Mouse (Mus musculus) ES-CJ7 (cell line): ENCODE measurements around the gene Cd209a.
"Not testable (repeated sequence)": the region's sequence is repeated elsewhere in the genome, so short reads cannot be mapped to it uniquely, and the experiment has no call there.

Source experiments
- DNase-seq: peaks from one replicate; pipeline ENCODE4 v3.0.0; 2011; ENCODE audit warnings: low read depth, low spot score

Cd209a gene

GRCm38 (mm10) chr8:3748761-3749160 lies at the start of gene Cd209a:
Gene Cd209a (minus strand): TSS chr8:3748984.
- no peak for DNase-seq

- not testable (repeated sequence) for DNase-seq
Measured at GRCm38 (mm10) chr8:3768641-3769040, 19.9 kb upstream of the Cd209a start.

- DNase-seq, result peak; percentile 88
Measured at GRCm38 (mm10) chr8:3754261-3754850, 5.6 kb upstream of the Cd209a start.

GRCm38 (mm10) chr8:3736947-3737346 lies 11.8 kb downstream of the Cd209a start:
- DNase-seq, result no peak

- DNase-seq, result no peak
Measured at GRCm38 (mm10) chr8:3735599-3735998, 13.2 kb downstream of the Cd209a start.

GRCm38 (mm10) chr8:3734084-3734483 lies 14.7 kb downstream of the Cd209a start:
- DNase-seq, result no peak

GRCm38 (mm10) chr8:3721041-3721440 lies 27.7 kb downstream of the Cd209a start:
- no peak for DNase-seq

- no peak for DNase-seq
Measured at GRCm38 (mm10) chr8:3720551-3720950, 28.2 kb downstream of the Cd209a start, which contains the start of gene Clec4g. Gene Clec4g (minus strand): TSS chr8:3720651.

- DNase-seq, result peak; percentile 87
Measured at GRCm38 (mm10) chr8:3718559-3718958, 30.2 kb downstream of the Cd209a start.

- DNase-seq, result no peak
Measured at GRCm38 (mm10) chr8:3717321-3717954, 31.3 kb downstream of the Cd209a start.

- DNase-seq, result no peak
Measured at GRCm38 (mm10) chr8:3711646-3712045, 37.1 kb downstream of the Cd209a start.

- DNase-seq, result no peak
Measured at GRCm38 (mm10) chr8:3710312-3710711, 38.5 kb downstream of the Cd209a start.

- no peak for DNase-seq
Measured at GRCm38 (mm10) chr8:3707611-3708010, 41.2 kb downstream of the Cd209a start.

- no peak for DNase-seq
Measured at GRCm38 (mm10) chr8:3705711-3706110, 43.1 kb downstream of the Cd209a start.

- no peak for DNase-seq
Measured at GRCm38 (mm10) chr8:3701491-3701890, 47.3 kb downstream of the Cd209a start.

GRCm38 (mm10) chr8:3694121-3694520 lies 54.7 kb downstream of the Cd209a start, which contains the start of gene Fcer2a:
Gene Fcer2a (minus strand): TSS chr8:3694175.
- no peak for DNase-seq
